19 mouse cellular contexts compared by ENCODE assay signal in genomic region chr16:30039841-30040240, GRCm38 (mm10). TPM values are rescaled to one million over a fixed set of nuclear protein-coding genes. Genes with fewer than 3 reads are reported as not detected.
DNase-seq lines count a peak whose midpoint lies in the region; ATAC-seq and TF ChIP-seq lines count a peak whose summit lies in the region.
"Had no signal": no experiment of that assay in that cellular context is flagged by ENCODE, and none has a peak within 500 bp of the region (broad histone marks: within the 10 kb centered on the region; RNA-seq: fewer than 3 reads in every experiment).

No protein-coding gene starts in this region.

- H3K36me3 ChIP-seq in intestine, embryonic 15.5 days: no peaks in the 10 kb centered on the region
- H3K36me3 ChIP-seq in intestine, postnatal 0 days (ENCODE audit: control insufficient read depth, insufficient read depth): no peaks in the 10 kb centered on the region
- H3K36me3 ChIP-seq in E14TG2a.4 (ENCODE audit: insufficient read depth, low read length): no peaks in the 10 kb centered on the region
- H3K36me3 ChIP-seq in lung, embryonic 15.5 days: no peaks in the 10 kb centered on the region
- H3K36me3 ChIP-seq: forebrain, embryonic 15.5 days; heart, embryonic 13.5 days; hindbrain, embryonic 12.5 days had no signal

- no peaks in the 10 kb centered on the region for H3K9me3 ChIP-seq in intestine, embryonic 15.5 days
- no peaks in the 10 kb centered on the region for H3K9me3 ChIP-seq in intestine, postnatal 0 days (ENCODE audit: control insufficient read depth)
- H3K9me3 ChIP-seq in E14TG2a.4 (ENCODE audit: low read length): no peaks in the 10 kb centered on the region
- H3K9me3 ChIP-seq in lung, embryonic 15.5 days: no peaks in the 10 kb centered on the region
- H3K9me3 ChIP-seq: forebrain, embryonic 15.5 days; heart, embryonic 13.5 days; hindbrain, embryonic 12.5 days had no signal

- intact Hi-C loops in heart, postnatal 14 days (cut with DNase I): no loop called here

- WGBS in intestine, embryonic 15.5 days: 73% methylated on average over 2 of the region's 2 CpGs
- 78% methylated on average over 2 of the region's 2 CpGs for WGBS in intestine, postnatal 0 days
- 48% methylated on average over 2 of the region's 2 CpGs for WGBS in lung, embryonic 15.5 days

- no peak overlapping the region for H3K4me3 ChIP-seq in intestine, embryonic 15.5 days (replicated peaks)
- no peak overlapping the region for H3K4me3 ChIP-seq in intestine, postnatal 0 days (ENCODE audit: low read depth, low read length)
- peak overlapping the region; percentile 24; the same call in 1 of the 2 replicates for H3K4me3 ChIP-seq in E14TG2a.4 (replicated peaks; ENCODE audit: low read length)
- no peak overlapping the region for H3K4me3 ChIP-seq in lung, embryonic 15.5 days
- H3K4me3 ChIP-seq: forebrain, embryonic 15.5 days; heart, embryonic 13.5 days; hindbrain, embryonic 12.5 days had no signal

- peak overlapping the region; percentile 33; the same call in 1 of the 2 replicates for H3K4me2 ChIP-seq in intestine, embryonic 15.5 days (replicated peaks)
- H3K4me2 ChIP-seq in intestine, postnatal 0 days (replicated peaks; ENCODE audit: low read depth): no peak overlapping the region
- H3K4me2 ChIP-seq in lung, embryonic 15.5 days: peak overlapping the region; percentile 34; the same call in 1 of the 2 replicates
- H3K4me2 ChIP-seq: forebrain, embryonic 15.5 days; heart, embryonic 13.5 days; hindbrain, embryonic 12.5 days had no signal

- H3K27ac ChIP-seq in intestine, embryonic 15.5 days: no peak overlapping the region; the same call in 1 of the 2 replicates
- H3K27ac ChIP-seq in intestine, postnatal 0 days (ENCODE audit: low read depth, low read length): no peak overlapping the region
- peak overlapping the region; percentile 84 for H3K27ac ChIP-seq in lung, embryonic 15.5 days
- H3K27ac ChIP-seq: forebrain, embryonic 15.5 days; heart, embryonic 13.5 days; hindbrain, embryonic 12.5 days had no signal

- no peaks in the 10 kb centered on the region for H3K27me3 ChIP-seq in intestine, embryonic 15.5 days (replicated peaks)
- no peaks in the 10 kb centered on the region for H3K27me3 ChIP-seq in intestine, postnatal 0 days (replicated peaks; ENCODE audit: control insufficient read depth, insufficient read depth, low read length)
- H3K27me3 ChIP-seq in E14TG2a.4 (ENCODE audit: insufficient read depth, low read length): peaks cover 20% of the 10 kb centered on the region; the same call in 1 of the 2 replicates
- H3K27me3 ChIP-seq in lung, embryonic 15.5 days: no peaks in the 10 kb centered on the region; the same call in 1 of the 2 replicates
- H3K27me3 ChIP-seq: Patski had no signal

- no peak for ATAC-seq in intestine, embryonic 15.5 days
- no peak for ATAC-seq in intestine, postnatal 0 days
- ATAC-seq in lung, embryonic 15.5 days (ENCODE audit: borderline replicate concordance, extremely low read depth, low FRiP score, low TSS enrichment): peak; percentile 85
- ATAC-seq: activated CD4-positive, CD25-positive, alpha-beta regulatory T cell, adult 4 months; hindbrain, embryonic 16.5 days; Patski had no signal

- peaks cover 7% of the 10 kb centered on the region; the same call in 1 of the 2 replicates for H3K4me1 ChIP-seq in intestine, embryonic 15.5 days (replicated peaks)
- no peaks in the 10 kb centered on the region; the same call in 1 of the 2 replicates for H3K4me1 ChIP-seq in intestine, postnatal 0 days (replicated peaks; ENCODE audit: control insufficient read depth, insufficient read depth, low read length)
- H3K4me1 ChIP-seq in E14TG2a.4 (replicated peaks; ENCODE audit: low read depth, low read length): peaks cover 51% of the 10 kb centered on the region
- H3K4me1 ChIP-seq in lung, embryonic 15.5 days: peaks cover 14% of the 10 kb centered on the region

- no peak for TF ChIP-seq CTCF in intestine, postnatal 0 days (IDR thresholded peaks at IDR 0.05; ENCODE audit: low read depth)
- no peak for TF ChIP-seq CTCF in E14TG2a.4 (conservative IDR thresholded peaks at IDR 0.05; ENCODE audit: low read length)

- DNase-seq in lung, postnatal 25 days (ENCODE audit: low spot score): peak; percentile 67
- DNase-seq in heart, postnatal 14 days: no peak
- no peak for DNase-seq in urinary bladder, adult 2 months (ENCODE audit: low spot score)
- DNase-seq in adrenal gland, postnatal 4 days (ENCODE audit: low spot score in 2 of 2): no peak
- DNase-seq: adrenal gland, postnatal 25 days; cerebellum, adult 2 months; cerebellum, postnatal 25 days; gastrocnemius, postnatal 36 days; heart, postnatal 4 days had no signal

- H3K9ac ChIP-seq in intestine, embryonic 15.5 days: no peak overlapping the region
- no peak overlapping the region for H3K9ac ChIP-seq in intestine, postnatal 0 days (ENCODE audit: low read depth, low read length)
- H3K9ac ChIP-seq in lung, embryonic 15.5 days: no peak overlapping the region
- H3K9ac ChIP-seq: forebrain, embryonic 15.5 days; hindbrain, embryonic 12.5 days had no signal

RNA-seq across cellular contexts. Expression of gene Hes1, which starts 24.3 kb away (rescaled TPM):
- polyA plus RNA-seq in intestine, embryonic 15.5 days (2015; fragmentation: Nextera tagmentation; extraction: Ambion mirVana): 55.7 and 67.4 TPM in 2 replicates
- polyA plus RNA-seq in intestine, postnatal 0 days (2015; fragmentation: Nextera tagmentation; extraction: Ambion mirVana): 44.0 and 52.9 TPM in 2 replicates
- 47.1 and 49.2 TPM in 2 replicates for polyA plus RNA-seq in lung, embryonic 15.5 days (2015; fragmentation: Nextera tagmentation; extraction: Ambion mirVana)
- total RNA-seq in heart, postnatal 14 days (2021): 10 to 100 TPM; 28.9 to 30.9 TPM
- polyA plus RNA-seq in urinary bladder, adult 2 months (2012; rRNA removed): 112 and 154 TPM in 2 replicates
- total RNA-seq in adrenal gland, postnatal 4 days (2021): 10 to 100 TPM; 31.4 to 39.1 TPM
- polyA plus RNA-seq: activated CD4-positive, CD25-positive, alpha-beta regulatory T cell, adult 4 months had no signal
